Mouse (Mus musculus) embryonic fibroblast, embryonic 13.5 days (primary cell): ENCODE data around the gene Foxb1.

ENCODE experiments used
- CTCF ChIP-seq: IDR thresholded peaks from 2 replicates; pipeline ENCODE4 v1.5.1; 2011; ENCODE audit warnings: mild to moderate bottlenecking, control low read depth, low read length, moderate library complexity, borderline replicate concordance; ENCODE audit not compliant: insufficient read depth
- POLR2A ChIP-seq: IDR thresholded peaks from 2 replicates; pipeline ENCODE4 v1.6.1; 2011; ENCODE audit warnings: low read depth, mild to moderate bottlenecking, control low read depth, low read length, moderate library complexity

- TF ChIP-seq POLR2A = no peak
- no peak for TF ChIP-seq CTCF
Observed at GRCm38 (mm10) chr9:69763681-69764585, 3.2 kb upstream of the Foxb1 start.
